Mouse (Mus musculus): Measurements from ENCODE around the gene Celsr1. TPM values are rescaled to one million over a fixed set of nuclear protein-coding genes. Genes with fewer than 3 reads are reported as not detected.

Celsr1 gene
- polyA plus RNA-seq, 1 experiment from 2014 or later: 5.1 TPM

DNA sequence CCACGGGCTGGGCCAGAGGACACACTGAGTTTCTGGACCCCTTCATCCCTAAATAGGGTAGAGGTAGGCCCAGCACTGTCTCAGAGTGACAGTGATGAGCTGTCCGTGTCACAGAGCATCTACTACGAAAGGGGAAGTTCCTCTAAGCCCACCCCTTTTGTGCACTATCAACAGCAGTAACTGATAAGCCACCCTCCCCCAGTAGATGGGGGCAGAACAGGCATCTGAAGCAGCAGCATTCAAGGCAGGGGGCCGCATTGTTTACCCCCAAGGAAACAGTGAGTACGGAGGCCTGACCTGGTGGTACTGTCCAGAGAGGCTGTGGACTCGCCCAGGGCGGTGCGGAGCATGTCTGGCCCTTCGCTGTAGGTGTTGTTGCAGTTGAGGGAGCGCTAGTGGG lies 131.1 kb downstream of the Celsr1 start:
- Histone ChIP-seq H3K4me3 (ENCODE audit: low read depth, low read length) (no peak overlapping the region), H3K27ac (ENCODE audit: low read depth, low read length) (no peak overlapping the region), H3K27me3 (ENCODE audit: control insufficient read depth, insufficient read depth, low read length) (no peaks in the 10 kb centered on the region), H3K9me3 (ENCODE audit: control insufficient read depth, low read length) (no peaks in the 10 kb centered on the region), H3K9ac (ENCODE audit: low read depth, low read length) (no peak overlapping the region), H3K36me3 (ENCODE audit: control insufficient read depth, insufficient read depth, low read length) (no peaks in the 10 kb centered on the region), H3K4me2 (replicated peaks; ENCODE audit: low read depth, low read length) (no peak overlapping the region), H3K4me1 (replicated peaks; ENCODE audit: control insufficient read depth, insufficient read depth, low read length) (no peaks in the 10 kb centered on the region)
- ATAC-seq (ENCODE audit: low FRiP score) (no peak), DNase-seq (ENCODE audit: low spot score) (no peak)
- WGBS: 85% methylated on average over 10 of the region's 10 CpGs

DNA sequence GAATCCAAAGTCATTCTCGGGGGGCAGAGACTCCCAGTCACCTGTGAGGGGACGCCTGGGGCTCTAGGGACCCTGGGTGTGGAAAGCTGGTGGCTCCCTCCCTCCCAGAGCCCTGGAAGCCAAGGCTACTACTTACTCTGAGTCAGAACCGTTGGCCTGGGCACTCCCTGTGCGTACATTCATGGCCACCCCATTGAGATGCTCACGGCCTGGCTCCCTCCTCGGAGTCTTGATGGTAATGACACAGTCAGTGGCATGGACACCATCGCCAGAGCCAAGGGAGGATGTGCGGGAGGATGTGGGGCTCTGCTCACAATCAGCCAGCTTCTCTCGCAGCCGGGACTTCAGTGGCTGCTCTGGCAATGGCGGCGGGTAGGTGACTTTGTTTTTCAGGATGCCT lies 132.8 kb downstream of the Celsr1 start:
- Histone ChIP-seq H3K4me2 (replicated peaks; ENCODE audit: low read depth, low read length) (no peak overlapping the region), H3K27ac (ENCODE audit: low read depth, low read length) (no peak overlapping the region), H3K4me3 (ENCODE audit: low read depth, low read length) (no peak overlapping the region), H3K4me1 (replicated peaks; ENCODE audit: control insufficient read depth, insufficient read depth, low read length) (no peaks in the 10 kb centered on the region), H3K9ac (ENCODE audit: low read depth, low read length) (no peak overlapping the region), H3K9me3 (ENCODE audit: control insufficient read depth, low read length) (no peaks in the 10 kb centered on the region), H3K36me3 (ENCODE audit: control insufficient read depth, insufficient read depth, low read length) (no peaks in the 10 kb centered on the region), H3K27me3 (ENCODE audit: control insufficient read depth, insufficient read depth, low read length) (no peaks in the 10 kb centered on the region)
- 80% methylated on average over 12 of the region's 12 CpGs for whole genome bisulfite sequencing
- ATAC-seq (ENCODE audit: low FRiP score) (no peak), DNase-seq (ENCODE audit: low spot score) (no peak)

DNA sequence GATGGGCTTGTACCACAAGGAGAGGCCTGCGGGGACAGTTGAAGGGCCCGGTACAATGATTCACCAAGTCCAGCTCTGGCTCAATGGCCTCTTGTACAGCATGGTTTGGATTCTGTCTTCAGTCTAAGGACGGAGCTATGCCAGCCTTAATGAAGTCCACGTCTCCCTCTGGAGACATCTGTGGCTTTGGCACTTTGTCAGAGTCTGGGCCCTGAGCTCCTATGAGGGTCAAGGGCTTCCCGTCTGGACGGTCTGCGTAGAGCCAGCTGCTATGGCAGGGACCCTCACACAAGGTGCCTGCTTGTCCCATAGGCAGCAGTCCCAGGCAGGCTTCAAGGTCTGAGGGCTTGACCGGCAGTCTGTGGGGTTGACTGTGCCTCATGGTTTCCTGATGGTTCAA lies 133.3 kb downstream of the Celsr1 start:
- H3K36me3 ChIP-seq (ENCODE audit: control insufficient read depth, insufficient read depth, low read length): no peaks in the 10 kb centered on the region
- DNase-seq (ENCODE audit: low spot score) (no peak), ATAC-seq (ENCODE audit: low FRiP score) (no peak)
- no peaks in the 10 kb centered on the region for H3K9me3 ChIP-seq (ENCODE audit: control insufficient read depth, low read length)
- H3K4me3 ChIP-seq (ENCODE audit: low read depth, low read length): no peak overlapping the region
- H3K27me3 ChIP-seq (ENCODE audit: control insufficient read depth, insufficient read depth, low read length): no peaks in the 10 kb centered on the region
- no peak overlapping the region for H3K9ac ChIP-seq (ENCODE audit: low read depth, low read length)
- no peaks in the 10 kb centered on the region for H3K4me1 ChIP-seq (replicated peaks; ENCODE audit: control insufficient read depth, insufficient read depth, low read length)
- no peak overlapping the region for H3K27ac ChIP-seq (ENCODE audit: low read depth, low read length)
- H3K4me2 ChIP-seq (replicated peaks; ENCODE audit: low read depth, low read length): no peak overlapping the region
- 95% methylated on average over 8 of the region's 8 CpGs for WGBS

DNA sequence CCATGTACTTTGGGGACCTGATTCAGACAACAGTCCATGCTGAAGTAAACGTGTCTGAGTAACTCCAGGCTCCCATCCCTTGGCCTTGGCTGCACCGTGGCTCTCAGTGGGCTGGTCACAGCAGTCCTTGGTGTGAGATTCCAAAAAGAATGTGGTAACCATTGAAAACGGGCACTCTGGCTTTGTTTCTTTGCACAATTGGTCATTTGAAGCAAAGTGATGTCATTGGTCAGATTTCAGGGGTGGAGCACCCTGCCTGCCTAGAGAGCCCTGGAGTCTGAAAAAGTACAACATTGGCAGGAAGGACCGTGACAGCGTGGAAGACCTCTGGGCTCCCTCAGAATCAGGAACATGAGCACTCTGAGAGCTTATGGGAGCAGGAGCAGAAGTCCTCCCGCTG lies 134.2 kb downstream of the Celsr1 start:
- Histone ChIP-seq H3K4me3 (ENCODE audit: low read depth, low read length) (no peak overlapping the region), H3K9me3 (ENCODE audit: control insufficient read depth, low read length) (no peaks in the 10 kb centered on the region), H3K4me1 (replicated peaks; ENCODE audit: control insufficient read depth, insufficient read depth, low read length) (no peaks in the 10 kb centered on the region), H3K27me3 (ENCODE audit: control insufficient read depth, insufficient read depth, low read length) (no peaks in the 10 kb centered on the region), H3K4me2 (replicated peaks; ENCODE audit: low read depth, low read length) (no peak overlapping the region), H3K9ac (ENCODE audit: low read depth, low read length) (no peak overlapping the region), H3K36me3 (ENCODE audit: control insufficient read depth, insufficient read depth, low read length) (no peaks in the 10 kb centered on the region), H3K27ac (ENCODE audit: low read depth, low read length) (no peak overlapping the region)
- DNase-seq (ENCODE audit: low spot score) (no peak), ATAC-seq (ENCODE audit: low FRiP score) (no peak)
- WGBS: 60% methylated on average over 6 of the region's 6 CpGs

DNA sequence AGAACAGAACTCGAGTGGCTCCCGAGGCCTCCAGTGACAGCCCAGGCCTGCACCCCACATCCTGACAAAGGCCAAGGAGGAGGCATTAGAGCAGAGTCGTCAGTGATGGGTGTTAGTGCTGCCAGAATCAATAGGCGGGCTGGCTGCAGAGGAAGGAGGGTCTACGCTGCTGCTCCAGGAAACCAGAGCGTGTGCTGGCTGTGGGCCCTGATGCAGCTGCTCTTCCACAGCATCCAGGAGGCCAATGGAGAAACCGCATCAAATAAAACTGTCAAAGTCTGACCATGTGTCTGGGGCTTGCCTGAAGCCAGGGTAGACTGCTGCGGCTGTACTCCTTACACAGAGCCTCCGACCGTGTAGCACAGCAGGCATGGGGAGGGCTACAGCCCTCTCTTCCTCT lies 136.5 kb downstream of the Celsr1 start:
- Histone ChIP-seq H3K4me3 (ENCODE audit: low read depth, low read length) (no peak overlapping the region), H3K9me3 (ENCODE audit: control insufficient read depth, low read length) (no peaks in the 10 kb centered on the region), H3K27me3 (ENCODE audit: control insufficient read depth, insufficient read depth, low read length) (no peaks in the 10 kb centered on the region), H3K4me1 (replicated peaks; ENCODE audit: control insufficient read depth, insufficient read depth, low read length) (no peaks in the 10 kb centered on the region), H3K27ac (ENCODE audit: low read depth, low read length) (no peak overlapping the region), H3K4me2 (replicated peaks; ENCODE audit: low read depth, low read length) (no peak overlapping the region), H3K9ac (ENCODE audit: low read depth, low read length) (no peak overlapping the region), H3K36me3 (ENCODE audit: control insufficient read depth, insufficient read depth, low read length) (no peaks in the 10 kb centered on the region)
- DNase-seq (ENCODE audit: low spot score): no peak
- WGBS: 90% methylated on average over 10 of the region's 10 CpGs
- no peak for ATAC-seq (ENCODE audit: low FRiP score)

DNA sequence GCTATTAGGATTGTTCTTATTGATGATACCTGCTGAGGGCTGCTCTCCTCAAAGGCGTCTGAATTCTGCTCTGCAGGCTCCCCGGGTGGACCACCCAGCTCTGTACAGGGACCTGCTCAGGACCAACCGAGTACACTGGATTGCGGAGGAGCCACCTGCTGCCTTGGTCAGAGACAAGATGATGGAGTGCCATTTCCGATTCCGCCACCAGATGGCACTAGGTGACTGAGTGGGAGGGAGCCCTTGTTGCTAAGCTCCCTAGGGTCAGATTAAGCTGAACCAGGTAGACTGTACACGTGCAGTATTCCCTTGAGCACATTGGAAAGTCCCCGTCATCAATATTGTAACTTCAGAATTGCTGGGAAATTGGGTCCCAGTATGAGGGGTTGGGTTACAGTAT lies 137.3 kb downstream of the Celsr1 start:
- peak; percentile 38 for ATAC-seq (ENCODE audit: low FRiP score)
- H3K4me2 ChIP-seq (replicated peaks; ENCODE audit: low read depth, low read length): no peak overlapping the region
- no peaks in the 10 kb centered on the region for H3K9me3 ChIP-seq (ENCODE audit: control insufficient read depth, low read length)
- no peaks in the 10 kb centered on the region for H3K4me1 ChIP-seq (replicated peaks; ENCODE audit: control insufficient read depth, insufficient read depth, low read length)
- peak; percentile 93 for DNase-seq (ENCODE audit: low spot score)
- no peak overlapping the region for H3K9ac ChIP-seq (ENCODE audit: low read depth, low read length)
- no peak overlapping the region for H3K4me3 ChIP-seq (ENCODE audit: low read depth, low read length)
- no peaks in the 10 kb centered on the region for H3K36me3 ChIP-seq (ENCODE audit: control insufficient read depth, insufficient read depth, low read length)
- no peak overlapping the region for H3K27ac ChIP-seq (ENCODE audit: low read depth, low read length)
- WGBS: 18% methylated on average over 8 of the region's 8 CpGs
- no peaks in the 10 kb centered on the region for H3K27me3 ChIP-seq (ENCODE audit: control insufficient read depth, insufficient read depth, low read length)

DNA sequence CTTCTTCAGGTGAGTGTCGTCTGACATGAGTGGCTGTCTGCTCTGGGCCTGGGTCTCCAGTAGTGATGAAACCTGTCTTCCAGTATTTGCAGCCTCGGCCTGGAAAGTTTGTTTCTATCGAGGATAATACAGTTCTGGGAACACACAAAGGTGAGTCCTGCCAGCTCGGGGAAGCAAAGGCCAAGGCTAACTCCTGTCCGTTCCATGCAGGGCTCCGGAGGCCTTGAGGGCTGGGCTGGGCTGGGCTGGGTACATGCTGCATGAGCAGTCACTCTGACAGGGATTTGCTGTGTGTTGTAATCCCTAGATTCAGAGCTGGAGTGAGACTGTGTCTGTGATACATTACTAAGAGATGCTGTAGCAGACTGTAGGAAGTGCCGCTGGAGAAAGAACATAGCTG lies 139.7 kb downstream of the Celsr1 start:
- no peak for ATAC-seq (ENCODE audit: low FRiP score)
- Histone ChIP-seq H3K4me1 (replicated peaks; ENCODE audit: control insufficient read depth, insufficient read depth, low read length) (no peaks in the 10 kb centered on the region), H3K9ac (ENCODE audit: low read depth, low read length) (no peak overlapping the region), H3K4me3 (ENCODE audit: low read depth, low read length) (no peak overlapping the region), H3K4me2 (replicated peaks; ENCODE audit: low read depth, low read length) (no peak overlapping the region), H3K36me3 (ENCODE audit: control insufficient read depth, insufficient read depth, low read length) (no peaks in the 10 kb centered on the region), H3K27ac (ENCODE audit: low read depth, low read length) (no peak overlapping the region), H3K9me3 (ENCODE audit: control insufficient read depth, low read length) (no peaks in the 10 kb centered on the region), H3K27me3 (ENCODE audit: control insufficient read depth, insufficient read depth, low read length) (no peaks in the 10 kb centered on the region)
- WGBS: 94% methylated on average over 7 of the region's 7 CpGs
- no peak for DNase-seq (ENCODE audit: low spot score)

DNA sequence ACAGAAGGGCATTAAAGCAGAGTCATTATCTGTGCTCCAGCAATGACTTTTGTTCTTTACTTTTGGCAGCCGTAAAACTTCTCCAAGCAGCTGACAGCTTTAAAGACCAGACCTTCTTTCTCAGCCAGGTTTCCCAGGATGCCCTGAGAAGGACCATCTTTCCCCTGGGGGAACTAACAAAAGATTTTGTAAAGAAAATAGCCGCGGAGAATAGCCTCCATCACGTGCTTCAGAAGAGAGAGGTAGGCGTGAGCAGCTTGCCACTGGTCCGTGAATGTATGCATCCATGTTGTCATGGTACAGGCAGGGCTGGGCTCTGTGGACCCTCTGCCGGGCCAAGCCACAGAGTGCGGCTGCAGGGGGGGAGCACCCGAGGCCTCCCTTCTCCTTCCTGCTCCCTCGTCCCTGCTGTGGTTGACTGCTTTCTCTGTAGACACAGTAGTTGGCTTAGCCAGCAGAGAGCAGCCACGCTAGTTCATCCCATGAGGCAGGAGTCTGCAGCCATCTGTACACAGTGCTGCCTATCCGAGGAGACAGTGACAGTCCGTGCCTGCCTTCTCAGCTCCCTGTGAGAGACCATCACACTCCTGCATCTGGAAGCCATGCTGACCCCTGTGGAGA lies 141.0 kb downstream of the Celsr1 start:
- H3K36me3 ChIP-seq (ENCODE audit: control insufficient read depth, insufficient read depth, low read length): no peaks in the 10 kb centered on the region
- no peaks in the 10 kb centered on the region for H3K27me3 ChIP-seq (ENCODE audit: control insufficient read depth, insufficient read depth, low read length)
- H3K4me1 ChIP-seq (replicated peaks; ENCODE audit: control insufficient read depth, insufficient read depth, low read length): no peaks in the 10 kb centered on the region
- 70% methylated on average over 13 of the region's 13 CpGs for WGBS
- H3K27ac ChIP-seq (ENCODE audit: low read depth, low read length): no peak overlapping the region
- peak; percentile 51; the same call in 1 of the 2 replicates for ATAC-seq (ENCODE audit: low FRiP score)
- no peak for DNase-seq (ENCODE audit: low spot score)
- H3K4me3 ChIP-seq (ENCODE audit: low read depth, low read length): no peak overlapping the region
- no peak overlapping the region for H3K9ac ChIP-seq (ENCODE audit: low read depth, low read length)
- H3K4me2 ChIP-seq (replicated peaks; ENCODE audit: low read depth, low read length): no peak overlapping the region
- no peaks in the 10 kb centered on the region for H3K9me3 ChIP-seq (ENCODE audit: control insufficient read depth, low read length)

DNA sequence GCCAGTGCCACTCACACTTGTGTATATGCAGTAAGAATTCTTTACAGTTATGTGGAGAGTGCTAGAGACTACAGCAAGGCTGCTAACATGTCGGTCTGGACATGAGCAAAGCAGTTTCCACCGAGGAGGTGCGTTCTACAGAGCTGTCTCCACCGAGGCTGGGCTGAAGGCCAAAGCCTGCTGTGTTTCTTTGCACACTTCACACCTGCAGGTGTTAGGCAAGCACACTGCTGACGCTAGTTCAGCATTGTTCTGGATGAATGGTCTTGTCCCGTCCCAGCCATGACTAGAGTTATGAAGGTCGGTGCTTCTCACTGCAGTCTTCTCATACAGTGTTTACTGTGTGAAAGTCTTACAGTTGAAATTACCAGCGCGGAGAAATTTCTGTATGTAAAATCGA lies 141.6 kb downstream of the Celsr1 start:
- no peak for ATAC-seq (ENCODE audit: low FRiP score)
- Histone ChIP-seq H3K4me1 (replicated peaks; ENCODE audit: control insufficient read depth, insufficient read depth, low read length) (no peaks in the 10 kb centered on the region), H3K27ac (ENCODE audit: low read depth, low read length) (no peak overlapping the region), H3K9me3 (ENCODE audit: control insufficient read depth, low read length) (no peaks in the 10 kb centered on the region), H3K9ac (ENCODE audit: low read depth, low read length) (no peak overlapping the region), H3K4me3 (ENCODE audit: low read depth, low read length) (no peak overlapping the region), H3K4me2 (replicated peaks; ENCODE audit: low read depth, low read length) (no peak overlapping the region), H3K36me3 (ENCODE audit: control insufficient read depth, insufficient read depth, low read length) (no peaks in the 10 kb centered on the region), H3K27me3 (ENCODE audit: control insufficient read depth, insufficient read depth, low read length) (no peaks in the 10 kb centered on the region)
- no peak for DNase-seq (ENCODE audit: low spot score)
- 86% methylated on average over 10 of the region's 10 CpGs for WGBS

Measured in hindbrain, embryonic 11.5 days (tissue).